In the genomic region with DNA sequence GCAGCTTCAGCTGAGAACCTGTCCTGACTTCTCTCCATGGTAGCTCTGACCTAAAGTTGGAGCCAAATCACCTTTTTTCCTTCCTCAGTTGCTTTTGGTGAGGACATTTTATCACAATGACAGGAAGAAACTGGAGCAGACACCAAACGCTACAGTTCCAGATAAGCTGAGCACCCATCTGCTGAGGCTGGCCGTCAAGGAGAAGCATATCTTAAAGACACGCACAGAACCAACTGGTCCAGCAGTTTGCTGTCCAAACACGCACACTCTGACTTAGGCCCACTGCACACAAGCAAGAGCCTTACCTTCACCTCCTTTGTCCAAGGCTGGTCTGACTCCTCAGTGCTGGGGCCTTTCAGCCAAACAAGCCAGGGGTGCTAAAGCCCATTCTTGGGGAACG, we compare ENCODE assay signal across 21 mouse cellular contexts. TPM values are rescaled to one million over a fixed set of nuclear protein-coding genes. Genes with fewer than 3 reads are reported as not detected.
DNase-seq lines count a peak whose midpoint lies in the region; ATAC-seq lines count a peak whose summit lies in the region.
"Had no signal": no experiment of that assay in that cellular context is flagged by ENCODE, and none has a peak within 500 bp of the region (broad histone marks: within the 10 kb centered on the region; RNA-seq: fewer than 3 reads in every experiment).

No protein-coding gene starts in this region.

- no peak for ATAC-seq in midbrain, embryonic 11.5 days (ENCODE audit: low FRiP score)
- ATAC-seq in megakaryocyte progenitor cell, adult 5-6 weeks (replicated peaks; ENCODE audit: poor library complexity) = peak; percentile 39; the same call in 1 of the 2 replicates
- ATAC-seq: activated CD4-positive, CD25-positive, alpha-beta regulatory T cell, adult 4 months; forebrain, embryonic 14.5 days; forebrain, embryonic 16.5 days; Patski had no signal

- no peak overlapping the region for H3K4me2 ChIP-seq in midbrain, embryonic 11.5 days
- H3K4me2 ChIP-seq: embryonic facial prominence, embryonic 12.5 days; forebrain, embryonic 12.5 days had no signal

- H3K4me1 ChIP-seq in midbrain, embryonic 11.5 days (ENCODE audit: control insufficient read depth, insufficient read depth, low read length) = no peaks in the 10 kb centered on the region
- H3K4me1 ChIP-seq in midbrain, embryonic 10.5 days = peaks cover 4% of the 10 kb centered on the region
- H3K4me1 ChIP-seq: embryonic facial prominence, embryonic 12.5 days; forebrain, embryonic 12.5 days had no signal

- peak; percentile 73 for DNase-seq in midbrain, embryonic 11.5 days (ENCODE audit: low spot score, missing footprints)
- no peak for DNase-seq in midbrain, embryonic 10.5 days (ENCODE audit: low spot score)
- no peak for DNase-seq in yolk sac, embryonic 10.5 days (ENCODE audit: low spot score)
- no peak for DNase-seq in gastrocnemius, postnatal 4 days (ENCODE audit: low spot score in 2 of 2)
- DNase-seq: adrenal gland, adult 8-10 months; adrenal gland, postnatal 14 days; adrenal gland, postnatal 36 days; cerebellum, adult 11-12 months; cerebellum, adult 2 months; cerebellum, adult 9-10 months; cerebellum, postnatal 10 days; cerebellum, postnatal 25 days had no signal

- no peaks in the 10 kb centered on the region for H3K36me3 ChIP-seq in midbrain, embryonic 11.5 days (ENCODE audit: control insufficient read depth, insufficient read depth, low read length)
- H3K36me3 ChIP-seq in midbrain, embryonic 10.5 days = no peaks in the 10 kb centered on the region
- H3K36me3 ChIP-seq: embryonic facial prominence, embryonic 10.5 days; embryonic facial prominence, embryonic 12.5 days; forebrain, embryonic 12.5 days had no signal

- H3K27me3 ChIP-seq in midbrain, embryonic 11.5 days (ENCODE audit: control insufficient read depth, insufficient read depth, low read length) = no peaks in the 10 kb centered on the region
- H3K27me3 ChIP-seq in midbrain, embryonic 10.5 days (ENCODE audit: low read depth, poor library complexity, severe bottlenecking) = no peaks in the 10 kb centered on the region; the same call in 1 of the 2 replicates
- H3K27me3 ChIP-seq: embryonic facial prominence, embryonic 12.5 days; forebrain, embryonic 12.5 days; Patski had no signal

- H3K9ac ChIP-seq in midbrain, embryonic 11.5 days (ENCODE audit: low read length) = no peak overlapping the region
- H3K9ac ChIP-seq: embryonic facial prominence, embryonic 12.5 days; forebrain, embryonic 12.5 days had no signal

- WGBS in midbrain, embryonic 11.5 days = 90% methylated on average over 5 of the region's 5 CpGs
- WGBS in midbrain, embryonic 10.5 days = 94% methylated on average over 5 of the region's 5 CpGs

- H3K4me3 ChIP-seq in midbrain, embryonic 11.5 days (ENCODE audit: low read depth, low read length) = no peak overlapping the region
- no peak overlapping the region for H3K4me3 ChIP-seq in midbrain, embryonic 10.5 days
- H3K4me3 ChIP-seq: embryonic facial prominence, embryonic 10.5 days; embryonic facial prominence, embryonic 12.5 days; forebrain, embryonic 12.5 days had no signal

- no peak overlapping the region for H3K27ac ChIP-seq in midbrain, embryonic 11.5 days (ENCODE audit: low read depth, low read length)
- H3K27ac ChIP-seq in midbrain, embryonic 10.5 days (replicated peaks) = no peak overlapping the region
- H3K27ac ChIP-seq: embryonic facial prominence, embryonic 10.5 days; embryonic facial prominence, embryonic 12.5 days; forebrain, embryonic 12.5 days had no signal

- H3K9me3 ChIP-seq in midbrain, embryonic 11.5 days (ENCODE audit: control insufficient read depth, low read length) = no peaks in the 10 kb centered on the region
- H3K9me3 ChIP-seq in midbrain, embryonic 10.5 days (replicated peaks) = no peaks in the 10 kb centered on the region
- H3K9me3 ChIP-seq: embryonic facial prominence, embryonic 10.5 days; embryonic facial prominence, embryonic 12.5 days; forebrain, embryonic 12.5 days had no signal

RNA-seq across cellular contexts. Expression of a gene that starts 7.8 kb away (rescaled TPM):
- polyA plus RNA-seq in midbrain, embryonic 11.5 days (2014; fragmentation: Nextera tagmentation; extraction: Ambion mirVana) = 19.8 and 24.1 TPM in 2 replicates
- polyA plus RNA-seq in midbrain, embryonic 10.5 days (2016; fragmentation: Nextera tagmentation; extraction: Ambion mirVana) = 36.4 and 55.1 TPM in 2 replicates
- 0.17 and 0.24 TPM in 2 replicates for total RNA-seq in megakaryocyte progenitor cell, adult 5-6 weeks (2015)
- 0.03 and 0.17 TPM in 2 replicates for total RNA-seq in megakaryocyte progenitor cell, adult 5-6 weeks (2017)
- under 1 TPM; 0.13 to 0.15 TPM for total RNA-seq in gastrocnemius, postnatal 4 days (2021)
- polyA plus RNA-seq: C2C12, Patski had no signal

RNA-seq across cellular contexts. Expression of a gene that starts 42.0 kb away (rescaled TPM):
- polyA plus RNA-seq in midbrain, embryonic 11.5 days (2014; fragmentation: Nextera tagmentation; extraction: Ambion mirVana) = 20.1 and 22.4 TPM in 2 replicates
- polyA plus RNA-seq in midbrain, embryonic 10.5 days (2016; fragmentation: Nextera tagmentation; extraction: Ambion mirVana) = 11.0 and 11.6 TPM in 2 replicates
- total RNA-seq in megakaryocyte progenitor cell, adult 5-6 weeks (2015) = 37.8 and 40.9 TPM in 2 replicates
- total RNA-seq in megakaryocyte progenitor cell, adult 5-6 weeks (2017) = 22.2 and 30.4 TPM in 2 replicates
- 10 to 100 TPM; 25.6 to 27.4 TPM for total RNA-seq in gastrocnemius, postnatal 4 days (2021)
